Mouse (Mus musculus) MEL (cell line): ENCODE measurements around the gene Ovca2.

Experiments used
- BHLHE40 ChIP-seq: IDR thresholded peaks from 2 replicates; pipeline ENCODE4 v1.6.1; 2012; ENCODE audit warnings: low read depth, mild to moderate bottlenecking, inconsistent platforms, low read length, improper control_type of control experiment, borderline replicate concordance
- CHD1 ChIP-seq: IDR thresholded peaks from 2 replicates; pipeline ENCODE4 v1.6.1; 2012; ENCODE audit warnings: low read depth, mild to moderate bottlenecking, inconsistent platforms, low read length, improper control_type of control experiment
- CTCF ChIP-seq, 3 experiments: IDR thresholded peaks in 2 of 3; conservative IDR thresholded peaks in 1 of 3; 2 replicates each; pipeline ENCODE4 v1.5.1; 2011 to 2012; ENCODE audit warnings: low read length in 3 of 3, low read depth in 2 of 3, mild to moderate bottlenecking in 2 of 3, improper control_type of control experiment in 1 of 3, inconsistent platforms in 1 of 3, mixed read lengths in 1 of 3, moderate library complexity in 1 of 3; ENCODE audit not compliant: control insufficient read depth in 1 of 3, insufficient read depth in 1 of 3, poor library complexity in 1 of 3, severe bottlenecking in 1 of 3
- E2F4 ChIP-seq: IDR thresholded peaks from 2 replicates; pipeline ENCODE4 v1.6.1; 2011; ENCODE audit warnings: low read depth, low read length, improper control_type of control experiment, borderline replicate concordance
- EP300 ChIP-seq, 2 experiments: IDR thresholded peaks; 2 replicates each; pipeline ENCODE4 v1.6.1; 2011; ENCODE audit warnings: improper control_type of control experiment in 2 of 2, low read length in 2 of 2, low read depth in 1 of 2, mild to moderate bottlenecking in 1 of 2
- GATA1 ChIP-seq: IDR thresholded peaks from 2 replicates; pipeline ENCODE4 v1.6.1; 2011; ENCODE audit warnings: low read depth, low read length, improper control_type of control experiment
- POLR2A ChIP-seq, 2 experiments: IDR thresholded peaks; 2 replicates each; pipeline ENCODE4 v1.6.1; 2011 to 2012; ENCODE audit warnings: low read length in 2 of 2, mild to moderate bottlenecking in 2 of 2, control low read depth in 1 of 2, improper control_type of control experiment in 1 of 2, low read depth in 1 of 2, moderate library complexity in 1 of 2; ENCODE audit not compliant: control insufficient read depth in 1 of 2, insufficient read depth in 1 of 2, poor library complexity in 1 of 2
- UBTF ChIP-seq: IDR thresholded peaks from 2 replicates; pipeline ENCODE4 v1.6.1; 2012; ENCODE audit warnings: low read depth, mild to moderate bottlenecking, inconsistent platforms, low read length, improper control_type of control experiment, moderate library complexity, borderline replicate concordance; ENCODE audit not compliant: insufficient read depth
- ZC3H11A ChIP-seq: IDR thresholded peaks from 2 replicates; pipeline ENCODE4 v1.6.1; 2012; ENCODE audit warnings: low read depth, mild to moderate bottlenecking, inconsistent platforms, low read length, improper control_type of control experiment
- ZNF384 ChIP-seq: IDR thresholded peaks from 2 replicates; pipeline ENCODE4 v1.6.1; 2012; ENCODE audit warnings: low read depth, mild to moderate bottlenecking, inconsistent platforms, low read length, improper control_type of control experiment

DNA sequence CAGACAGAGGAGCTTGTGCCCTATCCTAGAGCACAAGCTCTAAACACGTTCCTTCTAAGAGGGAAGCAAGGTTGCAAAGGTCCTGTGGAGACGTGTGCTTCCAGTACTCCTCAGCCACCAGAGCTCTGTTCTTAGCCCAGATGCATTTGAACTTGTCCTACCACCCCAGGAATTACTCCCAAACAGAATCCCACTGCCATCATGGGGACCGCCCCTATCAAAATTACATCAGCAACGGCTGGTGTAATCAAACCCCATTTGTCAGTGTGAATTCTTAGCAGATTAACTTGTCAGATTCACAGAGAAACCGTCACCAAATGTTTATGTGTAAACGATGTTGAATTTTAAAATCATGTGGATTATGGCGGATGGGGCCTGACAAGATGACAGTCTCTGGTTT, 17.7 kb downstream of the Ovca2 start:
- TF ChIP-seq CHD1 (no peak), EP300 (IDR thresholded peaks at IDR 0.05; ENCODE audit: low read depth in 1 of 2, low read length in 2 of 2) (no peak), CTCF (IDR thresholded peaks at IDR 0.05 in 2 of 3, conservative IDR thresholded peaks at IDR 0.05 in 1 of 3; ENCODE audit: control insufficient read depth in 1 of 3, insufficient read depth in 1 of 3, low read depth in 2 of 3, low read length in 3 of 3, poor library complexity in 1 of 3, severe bottlenecking in 1 of 3) (no peak), POLR2A (IDR thresholded peaks at IDR 0.05; ENCODE audit: control insufficient read depth in 1 of 2, insufficient read depth in 1 of 2, low read depth in 1 of 2, low read length in 2 of 2, poor library complexity in 1 of 2) (no peak), ZC3H11A (no peak), BHLHE40 (no peak), E2F4 (no peak), ZNF384 (no peak), GATA1 (no peak), UBTF (no peak)
